Mouse (Mus musculus) MEL (cell line): ENCODE data around the gene Gm38431.

Experiments used
- CHD2 ChIP-seq: IDR thresholded peaks from 2 replicates; pipeline ENCODE4 v1.6.1; 2011; ENCODE audit warnings: low read length, improper control_type of control experiment
- CTCF ChIP-seq, 3 experiments: IDR thresholded peaks in 2 of 3; conservative IDR thresholded peaks in 1 of 3; 2 replicates each; pipeline ENCODE4 v1.5.1; 2011 to 2012; ENCODE audit warnings: low read length in 3 of 3, low read depth in 2 of 3, mild to moderate bottlenecking in 2 of 3, improper control_type of control experiment in 1 of 3, inconsistent platforms in 1 of 3, mixed read lengths in 1 of 3, moderate library complexity in 1 of 3; ENCODE audit not compliant: control insufficient read depth in 1 of 3, insufficient read depth in 1 of 3, poor library complexity in 1 of 3, severe bottlenecking in 1 of 3
- E2F4 ChIP-seq: IDR thresholded peaks from 2 replicates; pipeline ENCODE4 v1.6.1; 2011; ENCODE audit warnings: low read depth, low read length, improper control_type of control experiment, borderline replicate concordance
- EP300 ChIP-seq, 2 experiments: IDR thresholded peaks; 2 replicates each; pipeline ENCODE4 v1.6.1; 2011; ENCODE audit warnings: improper control_type of control experiment in 2 of 2, low read length in 2 of 2, low read depth in 1 of 2, mild to moderate bottlenecking in 1 of 2
- ETS1 ChIP-seq: IDR thresholded peaks from 2 replicates; pipeline ENCODE4 v1.6.1; 2012; ENCODE audit warnings: low read depth, mild to moderate bottlenecking, inconsistent platforms, low read length, improper control_type of control experiment, moderate library complexity
- GATA1 ChIP-seq: IDR thresholded peaks from 2 replicates; pipeline ENCODE4 v1.6.1; 2011; ENCODE audit warnings: low read depth, low read length, improper control_type of control experiment
- HCFC1 ChIP-seq: IDR thresholded peaks from 2 replicates; pipeline ENCODE4 v1.6.1; 2012; ENCODE audit warnings: low read depth, mild to moderate bottlenecking, inconsistent platforms, low read length, improper control_type of control experiment, moderate library complexity
- JUND ChIP-seq: IDR thresholded peaks from 2 replicates; pipeline ENCODE4 v1.6.1; 2011; ENCODE audit warnings: low read depth, mild to moderate bottlenecking, improper control_type of control experiment, low read length
- MAX ChIP-seq: IDR thresholded peaks from 2 replicates; pipeline ENCODE4 v1.6.1; 2011; ENCODE audit warnings: low read length, improper control_type of control experiment
- POLR2A ChIP-seq, 2 experiments: IDR thresholded peaks; 2 replicates each; pipeline ENCODE4 v1.6.1; 2011 to 2012; ENCODE audit warnings: low read length in 2 of 2, mild to moderate bottlenecking in 2 of 2, control low read depth in 1 of 2, improper control_type of control experiment in 1 of 2, low read depth in 1 of 2, moderate library complexity in 1 of 2; ENCODE audit not compliant: control insufficient read depth in 1 of 2, insufficient read depth in 1 of 2, poor library complexity in 1 of 2
- POLR2AphosphoS2 ChIP-seq: IDR thresholded peaks from 2 replicates; pipeline ENCODE4 v1.6.1; 2011; ENCODE audit warnings: low read length, improper control_type of control experiment
- RCOR1 ChIP-seq: IDR thresholded peaks from 2 replicates; pipeline ENCODE4 v1.6.1; 2012; ENCODE audit warnings: low read depth, mild to moderate bottlenecking, inconsistent platforms, low read length, improper control_type of control experiment
- TAL1 ChIP-seq: IDR thresholded peaks from 2 replicates; pipeline ENCODE4 v1.6.1; 2012; ENCODE audit warnings: mild to moderate bottlenecking, inconsistent platforms, low read length, moderate library complexity, mixed read lengths
- TCF12 ChIP-seq: IDR thresholded peaks from 2 replicates; pipeline ENCODE4 v1.6.1; 2014; ENCODE audit warnings: low read depth, mild to moderate bottlenecking, inconsistent platforms, low read length, improper control_type of control experiment, moderate library complexity

DNA sequence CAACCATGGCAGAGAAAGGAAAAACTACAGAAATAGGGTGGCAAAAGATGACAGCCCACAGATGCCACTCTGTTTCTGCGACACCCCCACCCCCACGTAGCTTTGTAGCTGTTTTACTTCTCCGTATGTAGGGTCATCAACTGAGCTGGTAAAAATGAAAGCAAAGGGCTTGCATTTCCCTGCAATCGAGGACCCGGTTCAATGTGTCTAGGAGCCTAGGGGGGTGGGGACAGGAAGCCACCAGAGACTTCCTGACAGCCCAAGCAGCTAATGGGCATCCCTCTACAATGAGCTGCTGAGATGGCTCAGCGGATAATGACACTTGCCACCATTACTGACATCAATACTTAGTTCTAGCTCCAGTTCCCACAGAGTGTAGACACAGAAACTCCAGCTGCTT, 44.6 kb upstream of the Gm38431 start:
- no peak for TF ChIP-seq CTCF (IDR thresholded peaks at IDR 0.05 in 2 of 3, conservative IDR thresholded peaks at IDR 0.05 in 1 of 3; ENCODE audit: control insufficient read depth in 1 of 3, insufficient read depth in 1 of 3, low read depth in 2 of 3, low read length in 3 of 3, poor library complexity in 1 of 3, severe bottlenecking in 1 of 3)
- TF ChIP-seq POLR2AphosphoS2, result no peak
- no peak for TF ChIP-seq EP300 (IDR thresholded peaks at IDR 0.05; ENCODE audit: low read depth in 1 of 2, low read length in 2 of 2)
- TF ChIP-seq RCOR1, result no peak
- no peak for TF ChIP-seq POLR2A (IDR thresholded peaks at IDR 0.05; ENCODE audit: control insufficient read depth in 1 of 2, insufficient read depth in 1 of 2, low read depth in 1 of 2, low read length in 2 of 2, poor library complexity in 1 of 2)
- TF ChIP-seq TCF12, result no peak
- no peak for TF ChIP-seq E2F4
- no peak for TF ChIP-seq CHD2
- no peak for TF ChIP-seq ETS1
- no peak for TF ChIP-seq GATA1
- TF ChIP-seq HCFC1, result no peak
- no peak for TF ChIP-seq MAX
- no peak for TF ChIP-seq JUND
- no peak for TF ChIP-seq TAL1
